Mouse (Mus musculus) megakaryocyte-erythroid progenitor cell, adult 5-6 weeks (primary cell): ENCODE measurements around the gene Arhgef18. TPM values are rescaled to one million over a fixed set of nuclear protein-coding genes. Genes with fewer than 3 reads are reported as not detected.

Experiments
- ATAC-seq: replicated peaks from 2 replicates; pipeline ENCODE4 v1.8.0; 2016; ENCODE audit warnings: mild to moderate bottlenecking, inconsistent platforms; ENCODE audit not compliant: severe bottlenecking, poor library complexity, low FRiP score, low TSS enrichment
- total RNA-seq, 2 experiments: library from RNA; stranded (forward) in 1 of 2; stranded (reverse) in 1 of 2; fragments of 200-1000, 215-1000 nt in 1 of 2; fragments of >200 nt in 1 of 2; fragmentation: Nextera tagmentation in 1 of 2; gene quantifications; 2 replicates each; pipeline ENCODE4 v1.2.3; 2014 to 2017

Arhgef18 gene
- total RNA-seq, 2 experiments from 2014 or later = 10.3 to 17.3 TPM

- ATAC-seq = peak; percentile 73
Measured at GRCm38 (mm10) chr8:3492901-3493844, 100.4 kb downstream of the Arhgef18 start, which contains the start of gene Zfp358. Gene Zfp358, plus strand, starts transcription at chr8:3493138.

- no peak; the same call in 1 of the 2 replicates for ATAC-seq
Measured at GRCm38 (mm10) chr8:3493845-3494208, 101.0 kb downstream of the Arhgef18 start.

DNA sequence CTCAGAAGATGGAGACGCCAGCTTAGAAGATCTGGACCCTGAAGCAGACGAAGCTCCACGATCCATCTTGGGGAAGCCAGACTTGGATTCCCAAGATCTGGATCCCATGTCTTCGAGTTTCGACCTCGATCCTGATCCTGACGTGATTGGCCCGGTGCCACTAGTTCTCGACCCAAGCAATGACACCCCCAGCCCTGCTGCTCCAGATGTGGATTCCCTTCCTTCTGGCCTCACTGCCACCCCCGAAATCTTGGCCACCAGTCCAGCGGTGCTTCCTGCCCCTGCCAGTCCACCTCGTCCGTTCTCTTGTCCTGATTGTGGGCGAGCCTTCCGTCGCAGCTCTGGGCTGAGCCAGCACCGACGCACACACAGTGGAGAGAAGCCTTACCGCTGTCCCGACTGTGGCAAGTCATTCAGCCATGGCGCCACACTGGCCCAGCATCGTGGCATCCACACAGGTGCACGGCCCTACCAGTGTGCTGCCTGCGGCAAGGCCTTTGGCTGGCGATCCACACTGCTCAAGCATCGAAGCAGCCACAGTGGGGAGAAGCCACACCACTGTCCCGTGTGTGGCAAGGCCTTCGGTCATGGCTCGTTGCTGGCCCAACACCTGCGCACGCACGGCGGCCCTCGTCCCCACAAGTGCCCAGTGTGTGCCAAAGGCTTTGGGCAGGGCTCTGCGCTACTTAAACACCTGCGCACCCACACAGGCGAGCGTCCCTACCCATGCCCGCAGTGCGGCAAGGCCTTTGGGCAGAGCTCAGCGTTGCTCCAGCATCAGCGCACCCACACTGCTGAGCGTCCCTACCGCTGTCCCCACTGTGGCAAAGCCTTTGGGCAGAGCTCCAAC lies 103.0 kb downstream of the Arhgef18 start:
- no peak for ATAC-seq

GRCm38 (mm10) chr8:3496428-3496748 lies 103.6 kb downstream of the Arhgef18 start:
- no peak for ATAC-seq

- ATAC-seq = no peak
Measured at GRCm38 (mm10) chr8:3498583-3498982, 105.8 kb downstream of the Arhgef18 start.

DNA sequence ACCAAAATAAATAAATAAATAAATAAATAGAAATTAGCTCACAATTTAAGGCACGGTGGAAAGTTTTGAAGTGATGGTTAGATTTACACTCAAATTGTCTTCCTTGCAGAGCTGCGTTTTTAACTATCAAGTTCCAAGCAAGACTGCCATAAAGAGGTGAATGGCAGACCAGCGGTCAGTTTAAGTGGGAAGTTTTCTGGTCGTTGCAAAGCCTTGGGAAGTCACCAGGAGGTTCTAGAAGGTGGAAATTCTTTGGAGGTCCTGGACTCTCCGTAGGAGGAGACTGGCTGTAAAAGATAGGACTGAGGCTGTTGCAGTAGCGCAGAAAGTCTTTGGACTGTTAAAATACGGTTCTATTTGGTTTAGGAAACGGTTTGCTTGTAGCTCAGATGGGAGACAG lies 106.9 kb downstream of the Arhgef18 start:
- ATAC-seq = peak; percentile 43

GRCm38 (mm10) chr8:3500235-3501090 lies 107.7 kb downstream of the Arhgef18 start, which contains the start of gene Mcoln1:
Gene Mcoln1, plus strand, starts transcription at chr8:3500457.
- peak; percentile 88 for ATAC-seq

- ATAC-seq = no peak
Measured at GRCm38 (mm10) chr8:3502217-3502616, 109.4 kb downstream of the Arhgef18 start.

Other genes starting within 250 kb of the Arhgef18 start
- 14.1 and 24.9 TPM in 2 replicates for gene Insr, start 113.4 kb upstream of the Arhgef18 start, total RNA-seq (2014; fragmentation: Nextera tagmentation)
- 6.1 and 11.5 TPM in 2 replicates for gene Insr, start 113.4 kb upstream of the Arhgef18 start, total RNA-seq (2017)
- gene A430078G23Rik, start 39.6 kb upstream of the Arhgef18 start, total RNA-seq (2014; fragmentation: Nextera tagmentation) = 19.9 and 22.7 TPM in 2 replicates
- 11.6 and 12.4 TPM in 2 replicates for gene A430078G23Rik, start 39.6 kb upstream of the Arhgef18 start, total RNA-seq (2017)
- gene Pex11g, start 74.7 kb downstream of the Arhgef18 start, total RNA-seq (2014; fragmentation: Nextera tagmentation) = 2.0 and 3.0 TPM in 2 replicates
- gene Pex11g, start 74.7 kb downstream of the Arhgef18 start, total RNA-seq (2017) = 1.3 and 6.2 TPM in 2 replicates
- not detected in 2 replicates for gene Tex45, start 77.9 kb downstream of the Arhgef18 start, total RNA-seq (2014; fragmentation: Nextera tagmentation)
- gene Tex45, start 77.9 kb downstream of the Arhgef18 start, total RNA-seq (2017) = not detected in 2 replicates
- gene Zfp358, start 100.1 kb downstream of the Arhgef18 start, total RNA-seq (2014; fragmentation: Nextera tagmentation) = 8.8 and 9.3 TPM in 2 replicates
- gene Zfp358, start 100.1 kb downstream of the Arhgef18 start, total RNA-seq (2017) = 2.7 and 5.9 TPM in 2 replicates
- 47.2 and 49.7 TPM in 2 replicates for gene Mcoln1, start 107.5 kb downstream of the Arhgef18 start, total RNA-seq (2014; fragmentation: Nextera tagmentation)
- 21.0 and 23.1 TPM in 2 replicates for gene Mcoln1, start 107.5 kb downstream of the Arhgef18 start, total RNA-seq (2017)
- gene Pnpla6, start 122.4 kb downstream of the Arhgef18 start, total RNA-seq (2014; fragmentation: Nextera tagmentation) = 80.9 and 107 TPM in 2 replicates
- gene Pnpla6, start 122.4 kb downstream of the Arhgef18 start, total RNA-seq (2017) = 28.9 and 35.4 TPM in 2 replicates
- gene C330021F23Rik, start 175.0 kb downstream of the Arhgef18 start, total RNA-seq (2014; fragmentation: Nextera tagmentation) = not detected in 2 replicates
- 0.61 and 1.0 TPM in 2 replicates for gene C330021F23Rik, start 175.0 kb downstream of the Arhgef18 start, total RNA-seq (2017)
- 1.6 and 3.8 TPM in 2 replicates for gene Camsap3, start 194.3 kb downstream of the Arhgef18 start, total RNA-seq (2014; fragmentation: Nextera tagmentation)
- 0.42 and 0.52 TPM in 2 replicates for gene Camsap3, start 194.3 kb downstream of the Arhgef18 start, total RNA-seq (2017)
- 45.6 and 55.5 TPM in 2 replicates for gene Xab2, start 228.3 kb downstream of the Arhgef18 start, total RNA-seq (2014; fragmentation: Nextera tagmentation)
- gene Xab2, start 228.3 kb downstream of the Arhgef18 start, total RNA-seq (2017) = 44.9 and 53.9 TPM in 2 replicates
- 59.9 and 94.7 TPM in 2 replicates for gene Pet100, start 228.5 kb downstream of the Arhgef18 start, total RNA-seq (2014; fragmentation: Nextera tagmentation)
- 152 and 217 TPM in 2 replicates for gene Pet100, start 228.5 kb downstream of the Arhgef18 start, total RNA-seq (2017)
- gene Pcp2, start 232.5 kb downstream of the Arhgef18 start, total RNA-seq (2014; fragmentation: Nextera tagmentation) = not detected in 2 replicates
- gene Pcp2, start 232.5 kb downstream of the Arhgef18 start, total RNA-seq (2017) = not detected in 2 replicates
- gene Stxbp2, start 237.9 kb downstream of the Arhgef18 start, total RNA-seq (2014; fragmentation: Nextera tagmentation) = 141 and 196 TPM in 2 replicates
- 49.2 and 49.8 TPM in 2 replicates for gene Stxbp2, start 237.9 kb downstream of the Arhgef18 start, total RNA-seq (2017)